Mouse (Mus musculus): ENCODE data around the gene Hmcn1. TPM values are rescaled to one million over a fixed set of nuclear protein-coding genes. Genes with fewer than 3 reads are reported as not detected.

Hmcn1 gene
- 0.75 and 0.77 TPM in 2 replicates for polyA plus RNA-seq (2012; rRNA removed; ENCODE audit: low replicate concordance)

GRCm38 (mm10) chr1:150993162-150994064 lies at the start of gene Hmcn1:
Gene Hmcn1, minus strand, starts transcription at chr1:150993435.

Other genes starting within 250 kb of the Hmcn1 start
- gene Gm47985, start 189.1 kb upstream of the Hmcn1 start, polyA plus RNA-seq (2012; rRNA removed; ENCODE audit: low replicate concordance), result 0.26 TPM in 1 of 2 replicates, not detected in the other
- gene Gm8947, start 198.9 kb upstream of the Hmcn1 start, polyA plus RNA-seq (2012; rRNA removed; ENCODE audit: low replicate concordance), result 0.09 TPM in 1 of 2 replicates, not detected in the other
- gene Gm47995, start 205.0 kb upstream of the Hmcn1 start, polyA plus RNA-seq (2012; rRNA removed; ENCODE audit: low replicate concordance), result 0.69 TPM in 1 of 2 replicates, not detected in the other
- not detected in 2 replicates for gene 3110040M04Rik, start 210.7 kb upstream of the Hmcn1 start, polyA plus RNA-seq (2012; rRNA removed; ENCODE audit: low replicate concordance)
- gene Gm47996, start 216.7 kb upstream of the Hmcn1 start, polyA plus RNA-seq (2012; rRNA removed; ENCODE audit: low replicate concordance), result 0.19 TPM in 1 of 2 replicates, not detected in the other